Mouse (Mus musculus): ENCODE measurements around the gene Cactin.

DNA sequence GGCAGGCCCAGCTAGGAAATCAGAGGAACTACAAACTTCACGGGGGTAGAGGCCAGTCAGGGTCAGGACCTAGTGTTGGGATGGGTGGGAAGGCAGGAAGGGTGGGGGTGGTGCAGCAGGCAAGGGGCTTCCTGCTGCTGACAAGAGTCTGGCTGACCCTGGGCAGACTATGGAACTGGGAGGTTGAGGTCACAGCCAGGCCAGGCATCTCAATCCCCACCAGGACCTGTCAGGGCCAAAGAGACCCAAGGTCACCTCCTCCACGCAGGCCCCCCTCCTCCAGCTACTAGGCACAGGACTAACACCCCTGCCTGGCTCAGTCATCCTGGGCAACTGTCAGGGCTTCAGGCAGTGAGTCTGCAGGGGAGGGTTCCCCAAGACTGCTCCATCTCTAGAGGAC lies 7.1 kb downstream of the Cactin start:
- TF ChIP-seq CTCF (IDR thresholded peaks at IDR 0.05; ENCODE audit: control insufficient read depth, insufficient read depth, insufficient read length) (no peak), USF1 (IDR thresholded peaks at IDR 0.05; ENCODE audit: low read depth) (no peak), MAX (IDR thresholded peaks at IDR 0.05) (no peak), CEBPB (IDR thresholded peaks at IDR 0.05; ENCODE audit: low read depth) (no peak), FOSL1 (IDR thresholded peaks at IDR 0.05; ENCODE audit: insufficient read depth, low read length, poor library complexity, severe bottlenecking) (no peak), MYOD1 (IDR thresholded peaks at IDR 0.05; ENCODE audit: control insufficient read depth, insufficient read length, low read depth) (no peak)
